Mouse (Mus musculus) frontal cortex, postnatal 14 days (tissue): ENCODE data around the gene Alkbh8.
A peak's percentile ranks its signal among the peaks of the same experiment; 100 is the strongest.
"Not testable (repeated sequence)": the region's sequence is repeated elsewhere in the genome, so short reads cannot be mapped to it uniquely, and the experiment has no call there.

Source experiments
- DNase-seq, 2 experiments: peaks; one replicate each; pipeline ENCODE4 v3.0.0; 2022; ENCODE audit warnings: low spot score in 2 of 2

The Alkbh8 gene

DNA sequence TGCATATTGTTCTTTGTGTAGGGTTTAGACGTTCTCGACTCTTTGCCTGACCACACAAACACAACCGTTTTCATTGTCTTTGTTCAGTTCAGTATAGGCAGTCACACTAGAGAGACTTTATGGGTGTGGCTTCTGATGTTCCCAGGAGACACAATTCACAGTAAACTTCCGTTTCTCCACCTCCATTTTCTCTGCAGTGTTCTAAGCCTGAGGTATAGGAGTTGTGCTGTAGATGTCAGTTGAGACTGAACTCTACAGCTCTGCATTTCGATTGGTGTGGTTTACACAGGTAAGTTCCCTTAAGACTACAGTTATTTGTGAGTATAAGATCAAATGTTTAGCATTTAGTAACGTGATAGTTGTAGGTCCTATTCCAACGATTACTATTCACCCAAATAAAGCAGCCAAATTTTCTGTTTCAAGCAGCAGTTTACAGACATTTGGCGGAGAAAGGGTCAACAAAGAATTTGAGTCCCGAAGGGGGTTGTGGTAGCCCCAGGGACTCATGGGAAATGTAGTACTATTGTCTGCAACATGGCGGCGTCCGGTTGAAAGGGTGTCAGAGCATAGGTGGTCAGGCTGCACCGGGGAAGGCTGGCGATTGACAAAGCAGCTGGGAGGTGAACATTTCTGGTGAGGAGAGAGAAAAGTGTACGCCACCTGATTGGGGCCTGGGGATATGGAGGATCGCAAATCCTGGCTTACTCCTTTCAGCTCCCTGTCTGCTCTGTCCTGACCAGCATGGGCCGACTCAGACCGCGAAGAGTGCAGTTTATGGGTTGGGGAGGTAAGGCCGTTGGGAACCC, at the start of gene Alkbh8:
Alkbh8 (plus strand) TSS at position 179 of the 806 bp plus-strand sequence.
- DNase-seq = peak; percentile 63 to 73

DNA sequence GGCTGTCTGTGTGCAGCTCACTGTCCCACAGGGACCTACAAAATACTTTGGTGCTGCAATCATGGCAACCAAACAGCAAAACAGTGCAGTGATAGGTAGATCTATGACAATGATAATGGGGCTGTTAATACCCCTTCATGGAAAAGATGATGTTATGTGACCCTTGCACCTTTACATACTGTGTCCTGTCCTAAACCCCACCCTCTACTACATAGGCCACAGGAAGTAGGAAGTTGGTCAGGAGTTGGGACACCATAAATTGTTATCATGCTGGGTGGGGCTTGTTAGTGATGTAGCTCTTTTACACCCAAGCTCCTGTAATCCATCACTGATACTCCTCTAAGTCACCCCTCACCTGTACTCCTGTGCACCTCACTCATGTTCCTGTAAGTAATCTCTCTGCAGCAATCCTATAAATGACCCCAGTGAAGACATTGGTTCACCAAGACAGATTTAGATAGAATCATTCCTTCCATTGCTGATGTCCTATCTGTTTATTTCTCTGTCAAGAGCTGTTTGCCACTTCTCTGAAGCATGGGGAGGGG, 25.6 kb upstream of the Alkbh8 start:
- DNase-seq = no peak

- no peak for DNase-seq
Observed at GRCm38 (mm10) chr9:3310016-3310415, 24.9 kb upstream of the Alkbh8 start.

GRCm38 (mm10) chr9:3327342-3328053, 7.4 kb upstream of the Alkbh8 start:
- not testable (repeated sequence) for DNase-seq

GRCm38 (mm10) chr9:3328054-3328595, 6.8 kb upstream of the Alkbh8 start:
- no peak for DNase-seq

DNA sequence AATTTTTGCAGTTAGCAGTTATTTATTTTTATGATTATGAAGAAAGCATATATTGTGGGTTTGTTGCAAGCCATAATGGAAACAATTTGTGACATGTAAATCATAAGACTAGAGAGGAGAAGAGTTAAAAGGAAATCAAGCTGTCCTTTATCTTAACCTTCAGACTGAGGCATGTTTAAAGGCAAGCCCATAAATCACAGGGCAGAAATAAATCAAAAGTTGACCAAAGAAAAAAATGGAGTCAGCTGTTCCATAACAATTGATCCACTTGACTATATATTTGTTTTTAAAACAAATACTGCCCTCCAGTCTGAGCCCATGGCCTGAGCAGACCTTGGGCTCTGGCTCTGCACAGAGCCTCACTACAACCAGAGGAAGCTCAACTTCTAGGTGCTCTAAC, 4.6 kb upstream of the Alkbh8 start:
- DNase-seq = no peak

- DNase-seq = no peak
Observed at GRCm38 (mm10) chr9:3330737-3331384, 4.1 kb upstream of the Alkbh8 start.

DNA sequence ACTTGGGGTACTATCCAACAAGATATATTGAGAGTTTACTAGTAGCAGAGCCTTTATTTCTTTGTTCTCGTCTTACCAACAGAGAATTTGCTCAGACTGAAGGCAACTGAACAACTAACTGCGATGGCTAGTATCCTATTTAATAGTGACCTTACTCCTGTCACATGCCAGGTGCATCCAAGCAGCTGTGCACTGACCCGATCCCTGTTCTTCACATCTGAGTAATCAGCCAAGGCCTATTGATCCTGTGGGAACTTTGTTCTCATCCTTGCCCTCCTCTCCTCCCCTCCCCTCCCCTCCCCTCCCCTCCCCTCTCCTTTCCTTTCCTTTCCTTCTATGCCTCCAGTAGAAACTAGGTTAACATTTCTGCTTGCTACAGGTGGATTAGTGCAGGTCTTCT, 1.7 kb downstream of the Alkbh8 start:
- no peak for DNase-seq

GRCm38 (mm10) chr9:3345136-3345535, 10.2 kb downstream of the Alkbh8 start:
- no peak for DNase-seq

GRCm38 (mm10) chr9:3345967-3346366, 11.0 kb downstream of the Alkbh8 start:
- DNase-seq = no peak

DNA sequence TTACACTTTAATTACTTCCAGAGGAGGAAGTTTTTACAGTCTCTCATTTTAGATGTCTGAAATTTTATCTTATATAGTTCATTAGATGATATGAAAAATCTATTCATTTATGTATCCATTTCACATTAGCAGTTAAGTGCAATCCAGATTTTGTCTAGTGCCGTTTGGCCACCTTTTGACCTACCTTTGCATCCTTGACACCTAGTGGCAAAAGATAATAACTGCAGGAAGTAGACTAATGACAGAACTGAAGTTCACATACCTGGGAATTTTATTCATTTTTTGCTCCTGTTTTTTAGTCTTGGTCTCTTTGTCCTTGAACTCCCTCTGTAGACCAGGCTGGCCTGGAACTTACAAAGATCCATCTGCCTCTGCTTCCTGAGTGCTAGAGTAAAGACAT, 15.1 kb downstream of the Alkbh8 start:
- DNase-seq = no peak

DNA sequence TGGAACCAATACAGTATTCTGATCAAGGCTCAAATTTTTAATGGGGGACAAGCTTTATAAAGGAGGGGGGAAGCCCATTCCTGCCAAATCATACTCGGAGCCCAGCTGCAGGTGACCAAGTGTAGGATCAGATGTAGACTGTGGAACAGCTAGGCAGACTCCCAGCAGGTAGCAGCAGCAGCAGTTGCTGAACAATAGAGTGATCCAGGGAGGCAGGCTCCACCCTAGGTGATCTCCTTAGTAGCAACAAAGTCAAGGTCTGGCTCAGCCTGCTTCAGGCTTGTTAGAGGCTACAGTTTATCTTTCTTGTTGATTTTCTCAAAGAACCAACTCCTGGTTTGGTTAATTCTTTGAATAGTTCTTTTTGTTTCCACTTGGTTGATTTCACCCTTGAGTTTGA, 41.4 kb downstream of the Alkbh8 start:
- not testable (repeated sequence) for DNase-seq

GRCm38 (mm10) chr9:3403251-3404208, 68.6 kb downstream of the Alkbh8 start, which contains the start of gene Cwf19l2:
Cwf19l2 (plus strand) TSS chr9:3403592.
- peak; percentile 75 to 79 for DNase-seq

DNA sequence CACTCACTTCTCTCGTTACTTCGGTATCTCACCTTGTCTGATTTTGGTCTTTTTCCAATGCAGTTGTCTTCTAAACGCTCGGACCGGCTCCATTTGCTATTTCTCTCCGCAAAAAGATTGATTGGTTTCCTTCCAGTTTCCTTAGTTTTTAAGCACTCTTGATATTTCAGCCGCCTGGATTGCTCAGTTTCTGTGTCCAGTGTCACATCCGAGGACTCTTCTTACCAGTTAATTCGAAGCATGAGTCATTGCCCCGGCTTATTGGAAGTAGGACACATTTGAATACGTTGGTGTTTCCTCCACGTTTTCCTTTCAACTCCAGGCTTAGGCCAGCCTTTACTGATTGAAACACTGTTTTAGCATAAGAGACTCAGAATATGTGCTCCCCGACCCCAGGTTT, 69.4 kb downstream of the Alkbh8 start:
- DNase-seq = peak in 1 of 2 experiments; percentile 9

DNA sequence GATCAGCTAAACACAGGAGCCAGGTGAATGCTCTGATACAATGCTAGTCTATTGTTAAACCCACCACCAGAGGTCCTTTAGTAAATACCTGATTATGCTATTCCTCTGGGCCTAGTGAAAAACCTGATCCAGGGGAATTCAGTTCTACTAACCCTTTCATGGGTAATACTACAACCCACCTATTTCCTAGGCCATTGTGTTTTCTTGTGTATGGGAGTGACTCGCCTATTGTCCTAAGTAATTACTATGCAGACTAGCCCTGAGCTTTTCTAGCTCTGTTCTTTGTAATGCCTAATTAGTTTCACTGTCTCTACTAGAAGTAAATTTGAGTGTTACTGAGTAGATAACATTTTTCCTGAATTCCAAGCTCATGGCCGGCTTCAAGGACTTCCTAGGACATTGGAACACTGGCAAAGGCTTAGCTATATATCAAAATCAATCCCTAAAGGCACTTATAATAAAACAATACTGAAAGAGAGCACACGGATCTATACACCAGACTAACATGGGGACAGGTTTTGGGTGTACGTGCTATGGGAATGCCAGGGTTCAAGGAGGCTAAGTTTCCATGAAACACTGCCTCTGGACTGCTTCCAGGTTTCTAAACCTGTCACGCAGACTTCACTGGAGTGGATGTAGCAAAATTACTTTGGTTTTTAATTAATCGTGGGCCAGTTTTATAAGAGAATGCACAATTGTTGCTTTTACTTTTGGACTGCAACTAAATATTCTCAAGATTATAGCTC, 104.8 kb downstream of the Alkbh8 start:
- DNase-seq = not testable (repeated sequence)
